Mouse (Mus musculus): ENCODE data around the gene Ccdc9b. TPM values are rescaled to one million over a fixed set of nuclear protein-coding genes. Genes with fewer than 3 reads are reported as not detected.

The Ccdc9b gene
- polyA plus RNA-seq, 1 experiment, result 0.51 TPM

DNA sequence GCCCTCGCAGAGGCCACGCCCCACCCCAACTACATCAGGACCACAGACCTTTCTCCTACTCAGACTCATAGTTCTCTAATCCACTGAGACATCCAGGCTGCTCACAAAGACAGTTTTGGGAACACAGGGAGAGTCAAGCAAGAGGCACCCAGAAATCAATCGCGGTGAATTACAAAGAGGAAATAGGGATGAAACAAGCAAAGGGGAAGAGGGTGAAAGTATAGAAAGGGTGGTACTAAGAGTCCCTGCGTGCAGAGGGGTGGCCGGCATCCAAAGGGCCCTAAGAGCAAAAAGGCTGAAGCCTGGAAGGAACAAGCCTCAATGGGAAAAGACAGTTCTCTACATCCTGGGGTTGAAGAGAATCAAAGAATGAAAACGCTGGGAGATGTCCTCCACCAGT lies 17.8 kb downstream of the Ccdc9b start:
- Histone ChIP-seq H3K4me3 (ENCODE audit: low read depth, low read length) (no peak overlapping the region), H3K9ac (ENCODE audit: low read depth, poor library complexity, severe bottlenecking) (no peak overlapping the region), H3K9me3 (replicated peaks; ENCODE audit: control insufficient read depth, insufficient read depth, low read length, poor library complexity, severe bottlenecking) (no peaks in the 10 kb centered on the region), H3K27me3 (ENCODE audit: control insufficient read depth, insufficient read depth, low read length, poor library complexity, severe bottlenecking) (peaks cover 27% of the 10 kb centered on the region), H3K27ac (ENCODE audit: insufficient read depth, low read length) (no peak overlapping the region), H3K36me3 (ENCODE audit: control insufficient read depth, insufficient read depth, low read length, poor library complexity, severe bottlenecking) (no peaks in the 10 kb centered on the region), H3K4me1 (ENCODE audit: control insufficient read depth, insufficient read depth, low read length) (no peaks in the 10 kb centered on the region)
- TF ChIP-seq POLR2A (IDR thresholded peaks at IDR 0.05; ENCODE audit: insufficient read depth, low read length) (no peak), CTCF (IDR thresholded peaks at IDR 0.05; ENCODE audit: low read depth, low read length) (no peak), EP300 (IDR thresholded peaks at IDR 0.05; ENCODE audit: insufficient read depth, low read depth, low read length) (no peak)

DNA sequence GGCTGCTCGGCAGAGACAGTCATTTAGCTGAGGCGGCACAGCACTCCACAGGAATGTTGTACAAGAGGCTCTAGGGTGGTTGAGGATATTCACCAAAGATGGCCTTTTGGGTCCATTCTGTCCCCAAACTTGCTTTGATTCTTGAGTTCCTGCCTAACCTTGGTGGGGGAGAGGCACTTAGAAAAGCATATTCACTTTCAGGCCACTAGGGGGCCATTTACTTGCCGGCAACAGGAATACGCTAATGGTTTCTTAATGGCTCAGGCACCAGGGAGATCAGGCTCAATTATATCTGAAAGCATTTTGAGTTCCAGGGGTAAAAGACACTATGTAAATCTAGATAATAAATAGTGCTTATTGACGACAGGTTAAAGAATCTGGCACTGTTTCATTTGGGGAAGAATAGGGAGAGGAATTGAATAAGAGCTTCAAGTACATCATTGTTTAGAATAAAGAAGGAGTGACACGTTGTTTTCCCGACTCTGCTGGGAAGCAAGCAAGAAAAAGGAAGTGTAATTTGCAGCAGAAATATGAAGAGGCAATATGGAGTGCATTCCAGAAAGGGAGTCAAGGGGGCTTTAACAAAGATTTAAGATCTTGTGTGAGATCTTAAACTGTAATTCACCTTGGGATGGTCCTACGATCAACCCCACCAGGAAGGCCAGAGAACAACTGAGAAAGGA lies 19.1 kb downstream of the Ccdc9b start:
- Histone ChIP-seq H3K4me3 (ENCODE audit: low read depth, low read length) (no peak overlapping the region), H3K9me3 (replicated peaks; ENCODE audit: control insufficient read depth, insufficient read depth, low read length, poor library complexity, severe bottlenecking) (no peaks in the 10 kb centered on the region), H3K9ac (ENCODE audit: low read depth, poor library complexity, severe bottlenecking) (no peak overlapping the region), H3K27ac (ENCODE audit: insufficient read depth, low read length) (no peak overlapping the region), H3K36me3 (ENCODE audit: control insufficient read depth, insufficient read depth, low read length, poor library complexity, severe bottlenecking) (no peaks in the 10 kb centered on the region), H3K27me3 (ENCODE audit: control insufficient read depth, insufficient read depth, low read length, poor library complexity, severe bottlenecking) (peaks cover 27% of the 10 kb centered on the region), H3K4me1 (ENCODE audit: control insufficient read depth, insufficient read depth, low read length) (no peaks in the 10 kb centered on the region)
- TF ChIP-seq POLR2A (IDR thresholded peaks at IDR 0.05; ENCODE audit: insufficient read depth, low read length) (no peak), EP300 (IDR thresholded peaks at IDR 0.05; ENCODE audit: insufficient read depth, low read depth, low read length) (no peak), CTCF (IDR thresholded peaks at IDR 0.05; ENCODE audit: low read depth, low read length) (no peak)

GRCm38 (mm10) chr2:118741183-118741582 lies 21.3 kb downstream of the Ccdc9b start:
- Histone ChIP-seq H3K9ac (ENCODE audit: low read depth, poor library complexity, severe bottlenecking) (no peak overlapping the region), H3K27ac (ENCODE audit: insufficient read depth, low read length) (no peak overlapping the region), H3K27me3 (ENCODE audit: control insufficient read depth, insufficient read depth, low read length, poor library complexity, severe bottlenecking) (peaks cover 12% of the 10 kb centered on the region), H3K36me3 (ENCODE audit: control insufficient read depth, insufficient read depth, low read length, poor library complexity, severe bottlenecking) (no peaks in the 10 kb centered on the region), H3K4me1 (ENCODE audit: control insufficient read depth, insufficient read depth, low read length) (no peaks in the 10 kb centered on the region), H3K9me3 (replicated peaks; ENCODE audit: control insufficient read depth, insufficient read depth, low read length, poor library complexity, severe bottlenecking) (no peaks in the 10 kb centered on the region), H3K4me3 (ENCODE audit: low read depth, low read length) (no peak overlapping the region)
- TF ChIP-seq POLR2A (IDR thresholded peaks at IDR 0.05; ENCODE audit: insufficient read depth, low read length) (no peak), EP300 (IDR thresholded peaks at IDR 0.05; ENCODE audit: insufficient read depth, low read depth, low read length) (no peak), CTCF (IDR thresholded peaks at IDR 0.05; ENCODE audit: low read depth, low read length) (no peak)

DNA sequence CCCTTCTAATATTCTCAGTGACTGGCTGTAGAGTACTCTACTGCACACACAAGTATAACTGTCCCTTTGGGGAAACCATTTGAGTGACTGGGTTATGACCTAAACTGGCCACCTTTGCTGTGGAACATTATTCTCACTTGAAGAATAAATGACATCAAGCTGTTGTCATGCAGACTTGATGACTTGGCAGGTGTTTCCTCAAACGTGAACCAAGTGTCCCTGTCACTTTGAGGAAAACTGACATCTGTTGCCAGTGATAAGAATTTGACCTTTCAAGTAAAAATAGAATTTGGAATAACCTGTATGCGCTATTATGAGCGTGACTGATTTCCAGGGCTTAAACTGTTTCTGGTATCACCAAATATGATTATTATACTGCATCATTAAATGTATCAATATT lies 22.1 kb downstream of the Ccdc9b start:
- Histone ChIP-seq H3K4me1 (ENCODE audit: control insufficient read depth, insufficient read depth, low read length) (no peaks in the 10 kb centered on the region), H3K27ac (ENCODE audit: insufficient read depth, low read length) (no peak overlapping the region), H3K9me3 (replicated peaks; ENCODE audit: control insufficient read depth, insufficient read depth, low read length, poor library complexity, severe bottlenecking) (no peaks in the 10 kb centered on the region), H3K9ac (ENCODE audit: low read depth, poor library complexity, severe bottlenecking) (no peak overlapping the region), H3K36me3 (ENCODE audit: control insufficient read depth, insufficient read depth, low read length, poor library complexity, severe bottlenecking) (no peaks in the 10 kb centered on the region), H3K4me3 (ENCODE audit: low read depth, low read length) (no peak overlapping the region), H3K27me3 (ENCODE audit: control insufficient read depth, insufficient read depth, low read length, poor library complexity, severe bottlenecking) (peaks cover 6% of the 10 kb centered on the region; the same call in 1 of the 2 replicates)
- TF ChIP-seq POLR2A (IDR thresholded peaks at IDR 0.05; ENCODE audit: insufficient read depth, low read length) (no peak), CTCF (IDR thresholded peaks at IDR 0.05; ENCODE audit: low read depth, low read length) (no peak), EP300 (IDR thresholded peaks at IDR 0.05; ENCODE audit: insufficient read depth, low read depth, low read length) (no peak)

DNA sequence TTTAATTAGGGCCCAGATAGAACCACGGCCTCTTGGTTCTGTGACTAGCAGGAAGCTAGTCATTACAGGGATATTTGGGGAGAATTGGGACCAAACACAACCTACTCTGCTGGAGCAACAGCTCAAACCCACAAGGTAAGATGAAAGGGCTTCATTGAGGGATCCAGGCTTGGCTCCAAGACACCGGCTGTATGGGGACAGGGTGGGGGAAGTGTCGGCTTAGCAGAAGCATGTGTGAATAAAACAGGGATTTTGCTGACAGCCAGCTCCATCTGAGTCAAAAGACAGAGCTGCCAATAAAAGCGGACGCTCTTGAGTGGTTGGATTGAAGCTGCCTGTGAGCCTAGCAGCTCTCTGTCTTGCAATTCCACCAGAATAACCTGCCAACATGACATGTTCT lies 29.1 kb downstream of the Ccdc9b start:
- H3K4me3 ChIP-seq (ENCODE audit: low read depth, low read length), result no peak overlapping the region
- H3K4me1 ChIP-seq (ENCODE audit: control insufficient read depth, insufficient read depth, low read length), result no peaks in the 10 kb centered on the region
- no peak overlapping the region for H3K27ac ChIP-seq (ENCODE audit: insufficient read depth, low read length)
- H3K36me3 ChIP-seq (ENCODE audit: control insufficient read depth, insufficient read depth, low read length, poor library complexity, severe bottlenecking), result no peaks in the 10 kb centered on the region
- no peak for TF ChIP-seq EP300 (IDR thresholded peaks at IDR 0.05; ENCODE audit: insufficient read depth, low read depth, low read length)
- no peak for TF ChIP-seq POLR2A (IDR thresholded peaks at IDR 0.05; ENCODE audit: insufficient read depth, low read length)
- H3K9me3 ChIP-seq (replicated peaks; ENCODE audit: control insufficient read depth, insufficient read depth, low read length, poor library complexity, severe bottlenecking), result no peaks in the 10 kb centered on the region
- H3K27me3 ChIP-seq (ENCODE audit: control insufficient read depth, insufficient read depth, low read length, poor library complexity, severe bottlenecking), result no peaks in the 10 kb centered on the region
- H3K9ac ChIP-seq (ENCODE audit: low read depth, poor library complexity, severe bottlenecking), result no peak overlapping the region

GRCm38 (mm10) chr2:118731981-118732380 lies 30.5 kb downstream of the Ccdc9b start:
- no peaks in the 10 kb centered on the region for H3K27me3 ChIP-seq (ENCODE audit: control insufficient read depth, insufficient read depth, low read length, poor library complexity, severe bottlenecking)
- TF ChIP-seq CTCF (IDR thresholded peaks at IDR 0.05; ENCODE audit: low read depth, low read length) (no peak), POLR2A (IDR thresholded peaks at IDR 0.05; ENCODE audit: insufficient read depth, low read length) (no peak), EP300 (IDR thresholded peaks at IDR 0.05; ENCODE audit: insufficient read depth, low read depth, low read length) (no peak)
- H3K27ac ChIP-seq (ENCODE audit: insufficient read depth, low read length), result no peak overlapping the region
- no peak overlapping the region for H3K4me3 ChIP-seq (ENCODE audit: low read depth, low read length)
- H3K9me3 ChIP-seq (replicated peaks; ENCODE audit: control insufficient read depth, insufficient read depth, low read length, poor library complexity, severe bottlenecking), result no peaks in the 10 kb centered on the region
- no peaks in the 10 kb centered on the region for H3K36me3 ChIP-seq (ENCODE audit: control insufficient read depth, insufficient read depth, low read length, poor library complexity, severe bottlenecking)
- no peaks in the 10 kb centered on the region for H3K4me1 ChIP-seq (ENCODE audit: control insufficient read depth, insufficient read depth, low read length)
- no peak overlapping the region for H3K9ac ChIP-seq (ENCODE audit: low read depth, poor library complexity, severe bottlenecking)

Measured in ES-Bruce4 (cell line).